Mouse (Mus musculus) mouse embryonic stem cell (cell line): ENCODE results near the gene Rhno1.

Experiments used
- in situ Hi-C, 2 experiments: fragments of 300-500 bp; cut with MboI; formaldehyde crosslinking; loops; 1 replicate in 1 of 2; 3 replicates in 1 of 2; pipeline ENCODE4 v1.14.3; 2019 to 2020; ENCODE audit warnings: low sequenced_read_pairs in 2 of 2, low pct_unique_long_range_greater_than_20kb in 1 of 2, mixed read lengths in 1 of 2; ENCODE audit not compliant: unreplicated experiment in 1 of 2

Gene Rhno1

GRCm38 (mm10) chr6:128362381-128363006, at the start of gene Rhno1, which contains the start of gene Foxm1:
TSS of gene Rhno1 (minus strand) at chr6:128362911.
TSS of gene Foxm1 (plus strand) at chr6:128362967.
- in situ Hi-C loops, result no loop called here

GRCm38 (mm10) chr6:128411115-128411514, 48.4 kb upstream of the Rhno1 start:
- in situ Hi-C loops, result no loop called here

- in situ Hi-C loops, result no loop called here
Observed at GRCm38 (mm10) chr6:128410305-128410704, 47.6 kb upstream of the Rhno1 start.

- in situ Hi-C loops, result no loop called here
Observed at GRCm38 (mm10) chr6:128408544-128409125, 45.9 kb upstream of the Rhno1 start.

GRCm38 (mm10) chr6:128404708-128405107, 42.0 kb upstream of the Rhno1 start:
- in situ Hi-C loops, result no loop called here

GRCm38 (mm10) chr6:128399421-128400185, 36.9 kb upstream of the Rhno1 start:
- in situ Hi-C loops, result loop anchor here in 1 of 2 experiments (25.0 kb wide), 1 partner anchor 188 kb away; the partner anchor contains the start of gene A2ml1

GRCm38 (mm10) chr6:128398996-128399395, 36.3 kb upstream of the Rhno1 start, which contains the start of gene Nrip2:
TSS of gene Nrip2 (plus strand) at chr6:128399296.
- in situ Hi-C loops, result loop anchor here in 1 of 2 experiments (25.0 kb wide), 1 partner anchor 188 kb away; the partner anchor contains the start of gene A2ml1

- in situ Hi-C loops, result loop anchor here in 1 of 2 experiments (25.0 kb wide), 1 partner anchor 190 kb away; the partner anchor contains the start of gene A2ml1
Observed at GRCm38 (mm10) chr6:128397574-128398261, 35.0 kb upstream of the Rhno1 start.

GRCm38 (mm10) chr6:128390683-128391082, 28.0 kb upstream of the Rhno1 start:
- in situ Hi-C loops, result loop anchor here in 1 of 2 experiments (25.0 kb wide), 1 partner anchor 197 kb away; the partner anchor contains the start of gene A2ml1

GRCm38 (mm10) chr6:128389185-128389584, 26.5 kb upstream of the Rhno1 start:
- in situ Hi-C loops, result loop anchor here in 1 of 2 experiments (25.0 kb wide), 1 partner anchor 198 kb away; the partner anchor contains the start of gene A2ml1

- in situ Hi-C loops, result loop anchor here in 1 of 2 experiments (25.0 kb wide), 1 partner anchor 202 kb away; the partner anchor contains the start of gene A2ml1
Observed at GRCm38 (mm10) chr6:128385026-128385425, 22.3 kb upstream of the Rhno1 start.

GRCm38 (mm10) chr6:128383752-128384151, 21.0 kb upstream of the Rhno1 start:
- in situ Hi-C loops, result loop anchor here in 1 of 2 experiments (25.0 kb wide), 1 partner anchor 204 kb away; the partner anchor contains the start of gene A2ml1

- in situ Hi-C loops, result loop anchor here in 1 of 2 experiments (25.0 kb wide), 1 partner anchor 206 kb away; the partner anchor contains the start of gene A2ml1
Observed at GRCm38 (mm10) chr6:128381254-128381653, 18.5 kb upstream of the Rhno1 start.

GRCm38 (mm10) chr6:128380594-128381167, 18.0 kb upstream of the Rhno1 start:
- in situ Hi-C loops, result loop anchor here in 1 of 2 experiments (25.0 kb wide), 1 partner anchor 207 kb away; the partner anchor contains the start of gene A2ml1

GRCm38 (mm10) chr6:128379636-128380035, 16.9 kb upstream of the Rhno1 start:
- in situ Hi-C loops, result loop anchor here in 1 of 2 experiments (25.0 kb wide), 1 partner anchor 208 kb away; the partner anchor contains the start of gene A2ml1

- in situ Hi-C loops, result loop anchor here in 1 of 2 experiments (25.0 kb wide), 1 partner anchor 211 kb away; the partner anchor contains the start of gene A2ml1
Observed at GRCm38 (mm10) chr6:128376371-128377085, 13.8 kb upstream of the Rhno1 start.

GRCm38 (mm10) chr6:128375192-128375591, 12.5 kb upstream of the Rhno1 start, which contains the start of the genes Tex52 and Gm44596:
TSS of gene Tex52 (plus strand) at chr6:128375456.
TSS of gene Gm44596 (plus strand) at chr6:128375503.
- in situ Hi-C loops, result loop anchor here in 1 of 2 experiments (25.0 kb wide), 1 partner anchor 212 kb away; the partner anchor contains the start of gene A2ml1
